Mouse (Mus musculus) CH12.LX (cell line): Measurements from ENCODE around the gene Slc38a7.

Experiments used
- CTCF ChIP-seq, 2 experiments: IDR thresholded peaks in 1 of 2; conservative IDR thresholded peaks in 1 of 2; 2 replicates each; pipeline ENCODE4 v1.5.1; 2011 to 2012; ENCODE audit warnings: low read depth in 2 of 2, low read length in 2 of 2, improper control_type of control experiment in 1 of 2, inconsistent platforms in 1 of 2, mild to moderate bottlenecking in 1 of 2, moderate library complexity in 1 of 2
- HCFC1 ChIP-seq: IDR thresholded peaks from 2 replicates; pipeline ENCODE4 v1.6.1; 2012; ENCODE audit warnings: low read depth, mild to moderate bottlenecking, inconsistent platforms, low read length, improper control_type of control experiment
- MAFK ChIP-seq: IDR thresholded peaks from 2 replicates; pipeline ENCODE4 v1.6.1; 2011; ENCODE audit warnings: low read length, improper control_type of control experiment; ENCODE audit not compliant: insufficient replicate concordance
- POLR2A ChIP-seq: IDR thresholded peaks from 2 replicates; pipeline ENCODE4 v1.6.1; 2011; ENCODE audit warnings: low read depth, mild to moderate bottlenecking, improper control_type of control experiment, low read length
- RAD21 ChIP-seq: IDR thresholded peaks from 2 replicates; pipeline ENCODE4 v1.6.1; 2011; ENCODE audit warnings: low read depth, mild to moderate bottlenecking, low read length, improper control_type of control experiment, moderate library complexity

- no peak for TF ChIP-seq CTCF (conservative IDR thresholded peaks at IDR 0.05 in 1 of 2, IDR thresholded peaks at IDR 0.05 in 1 of 2; ENCODE audit: low read depth in 2 of 2, low read length in 2 of 2)
- TF ChIP-seq MAFK, result no peak
- no peak for TF ChIP-seq HCFC1
- no peak for TF ChIP-seq POLR2A
- no peak for TF ChIP-seq RAD21
Observed at GRCm38 (mm10) chr8:95808631-95809030, 44.7 kb downstream of the Slc38a7 start.
